Mouse (Mus musculus): ENCODE data around the gene Zcchc8.
A peak's percentile ranks its signal among the peaks of the same experiment; 100 is the strongest.

The Zcchc8 gene

GRCm38 (mm10) chr5:123683377-123684220 lies 37.3 kb downstream of the Zcchc8 start:
- peak; percentile 50 for DNase-seq (ENCODE audit: low spot score)

GRCm38 (mm10) chr5:123683043-123683376 lies 37.9 kb downstream of the Zcchc8 start:
- DNase-seq (ENCODE audit: low spot score) = no peak

- DNase-seq (ENCODE audit: low spot score) = peak; percentile 64
Observed at GRCm38 (mm10) chr5:123682372-123682771, 38.5 kb downstream of the Zcchc8 start.

GRCm38 (mm10) chr5:123679546-123680263 lies 41.2 kb downstream of the Zcchc8 start:
- no peak for DNase-seq (ENCODE audit: low spot score)

- no peak for DNase-seq (ENCODE audit: low spot score)
Observed at GRCm38 (mm10) chr5:123679106-123679505, 41.8 kb downstream of the Zcchc8 start.

- no peak for DNase-seq (ENCODE audit: low spot score)
Observed at GRCm38 (mm10) chr5:123675717-123676116, 45.2 kb downstream of the Zcchc8 start.

- no peak for DNase-seq (ENCODE audit: low spot score)
Observed at GRCm38 (mm10) chr5:123675221-123675620, 45.7 kb downstream of the Zcchc8 start.

GRCm38 (mm10) chr5:123671473-123671820 lies 49.5 kb downstream of the Zcchc8 start:
- DNase-seq (ENCODE audit: low spot score) = no peak

- DNase-seq (ENCODE audit: low spot score) = no peak
Observed at GRCm38 (mm10) chr5:123670800-123671472, 50.0 kb downstream of the Zcchc8 start.

- DNase-seq (ENCODE audit: low spot score) = no peak
Observed at GRCm38 (mm10) chr5:123669991-123670799, 50.7 kb downstream of the Zcchc8 start.

GRCm38 (mm10) chr5:123667915-123668314 lies 53.0 kb downstream of the Zcchc8 start:
- no peak for DNase-seq (ENCODE audit: low spot score)

- DNase-seq (ENCODE audit: low spot score) = no peak
Observed at GRCm38 (mm10) chr5:123665956-123666355, 54.9 kb downstream of the Zcchc8 start.

- DNase-seq (ENCODE audit: low spot score) = no peak
Observed at GRCm38 (mm10) chr5:123664329-123664728, 56.6 kb downstream of the Zcchc8 start.

GRCm38 (mm10) chr5:123662059-123662458 lies 58.8 kb downstream of the Zcchc8 start:
- DNase-seq (ENCODE audit: low spot score) = no peak

- no peak for DNase-seq (ENCODE audit: low spot score)
Observed at GRCm38 (mm10) chr5:123661602-123662001, 59.3 kb downstream of the Zcchc8 start.

GRCm38 (mm10) chr5:123657651-123658050 lies 63.2 kb downstream of the Zcchc8 start:
- no peak for DNase-seq (ENCODE audit: low spot score)

GRCm38 (mm10) chr5:123654937-123655336 lies 66.0 kb downstream of the Zcchc8 start:
- DNase-seq (ENCODE audit: low spot score) = no peak

- no peak for DNase-seq (ENCODE audit: low spot score)
Observed at GRCm38 (mm10) chr5:123653287-123653801, 67.6 kb downstream of the Zcchc8 start.

GRCm38 (mm10) chr5:123650825-123651224 lies 70.1 kb downstream of the Zcchc8 start:
- DNase-seq (ENCODE audit: low spot score) = no peak

Measured in T-cell, adult 2 months (primary cell).